Mouse (Mus musculus) embryonic facial prominence, embryonic 11.5 days (tissue): Measurements from ENCODE around the gene Sh3rf1. TPM values are rescaled to one million over a fixed set of nuclear protein-coding genes. Genes with fewer than 3 reads are reported as not detected.

Source experiments
- ATAC-seq: fragments of 200-750 bp; cut with Nextera tagmentation; replicated peaks from 2 replicates; pipeline ENCODE4 v1.8.0; 2017; ENCODE audit warnings: low read depth; ENCODE audit not compliant: insufficient number of reproducible peaks, low FRiP score, low TSS enrichment
- DNase-seq: peaks from one replicate; pipeline ENCODE4 v3.0.0-alpha.2; 2015; ENCODE audit warnings: low spot score
- H3K27ac ChIP-seq: fragments of 300-500 bp; sonication (generic); replicated peaks from 2 replicates; pipeline ENCODE4 v1.5.1; 2014; ENCODE audit warnings: mild to moderate bottlenecking, low read depth, low read length, control low read depth
- H3K27me3 ChIP-seq: fragments of 300-500 bp; sonication (generic); 2 replicates; pipeline ENCODE4 v1.6.1; 2014; ENCODE audit warnings: mild to moderate bottlenecking, low read length, moderate library complexity, mixed read lengths; ENCODE audit not compliant: control insufficient read depth, insufficient read depth
- H3K36me3 ChIP-seq: fragments of 300-500 bp; sonication (generic); replicated peaks from 2 replicates; pipeline ENCODE4 v1.6.1; 2014; ENCODE audit warnings: low read depth, mild to moderate bottlenecking, low read length, moderate library complexity, mixed read lengths; ENCODE audit not compliant: control insufficient read depth, insufficient read depth
- H3K4me1 ChIP-seq: fragments of 300-500 bp; sonication (generic); 2 replicates; pipeline ENCODE4 v1.6.1; 2014; ENCODE audit warnings: low read length, mixed read lengths; ENCODE audit not compliant: control insufficient read depth, insufficient read depth
- H3K4me2 ChIP-seq: fragments of 300-500 bp; sonication (generic); 2 replicates; pipeline ENCODE4 v1.6.1; 2014; ENCODE audit warnings: low read depth, mild to moderate bottlenecking, control low read depth, low read length, moderate library complexity
- H3K4me3 ChIP-seq: fragments of 300-500 bp; sonication (generic); 2 replicates; pipeline ENCODE4 v1.5.1; 2014; ENCODE audit warnings: low read depth, low read length, control low read depth
- H3K9ac ChIP-seq: fragments of 300-500 bp; sonication (generic); replicated peaks from 2 replicates; pipeline ENCODE4 v1.6.1; 2014; ENCODE audit warnings: mild to moderate bottlenecking, control low read depth, low read length
- H3K9me3 ChIP-seq: fragments of 300-500 bp; sonication (generic); replicated peaks from 2 replicates; pipeline ENCODE4 v1.6.1; 2016; ENCODE audit warnings: mild to moderate bottlenecking, low read length, inconsistent platforms, mixed read lengths; ENCODE audit not compliant: control insufficient read depth
- WGBS: fragments of 180-500 bp; shearing (Covaris S2); extraction: QIAGEN DNeasy Blood & Tissue Kit; methylation state at CpG from one replicate; pipeline ENCODE4 v1.1.7; 2014; 5-methylcytosine and 5-hydroxymethylcytosine counted together
- polyA plus RNA-seq: library from polyadenylated mRNA; unstranded; fragments of >200 nt; fragmentation: Nextera tagmentation; extraction: Ambion mirVana; gene quantifications from 2 replicates; pipeline ENCODE4 v1.2.1, GENCODE M21; 2014

Gene Sh3rf1
- polyA plus RNA-seq, 1 experiment from 2014 or later = 14.7 TPM

DNA sequence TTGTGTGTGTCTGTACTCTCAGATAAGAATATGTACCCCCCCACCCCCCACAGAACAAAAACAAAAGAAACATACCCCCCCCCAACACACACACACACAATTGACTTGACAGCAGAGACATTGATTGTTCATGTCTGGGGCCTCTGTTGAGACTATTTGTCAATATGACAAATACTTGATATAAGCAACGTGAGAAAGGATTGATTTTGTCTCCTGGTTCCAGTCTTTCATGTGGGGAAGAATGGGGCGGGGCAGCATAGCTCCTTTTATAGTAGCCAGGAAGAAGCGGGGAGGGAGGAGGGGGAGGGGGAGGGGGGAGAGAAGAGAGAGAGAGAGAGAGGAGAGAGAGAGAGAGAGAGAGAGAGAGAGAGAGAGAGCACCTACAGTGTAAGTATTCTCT, 15.9 kb downstream of the Sh3rf1 start:
- no peak overlapping the region for H3K4me2 ChIP-seq
- DNase-seq (no peak), ATAC-seq (no peak)
- no peaks in the 10 kb centered on the region for H3K9me3 ChIP-seq
- 47% methylated on average over 3 of the region's 3 CpGs for WGBS
- no peaks in the 10 kb centered on the region for H3K36me3 ChIP-seq
- H3K4me1 ChIP-seq = no peaks in the 10 kb centered on the region; the same call in 1 of the 2 replicates
- no peak overlapping the region for H3K4me3 ChIP-seq
- no peaks in the 10 kb centered on the region for H3K27me3 ChIP-seq
- no peak overlapping the region for H3K9ac ChIP-seq
- H3K27ac ChIP-seq = no peak overlapping the region

DNA sequence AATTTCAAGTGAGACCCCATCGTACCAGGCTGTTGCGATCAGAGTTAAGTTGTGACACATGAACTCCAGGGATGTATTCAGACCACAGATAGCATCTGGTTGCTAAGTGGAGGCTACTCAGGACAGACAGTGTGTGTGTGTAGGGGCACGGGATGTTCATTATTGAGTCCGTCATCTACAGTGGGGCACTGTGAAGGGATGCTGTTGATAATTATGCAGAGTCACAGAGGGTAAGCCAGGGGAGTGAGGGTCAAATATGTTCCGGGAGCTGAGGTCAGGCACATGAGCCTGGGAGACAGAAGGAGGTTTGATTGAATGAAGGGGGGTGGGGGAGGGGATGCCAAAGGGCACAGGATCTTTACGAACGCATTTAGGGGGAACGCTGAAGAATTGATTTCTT, 17.6 kb downstream of the Sh3rf1 start:
- Histone ChIP-seq H3K9me3 (no peaks in the 10 kb centered on the region), H3K4me1 (no peaks in the 10 kb centered on the region; the same call in 1 of the 2 replicates), H3K27me3 (no peaks in the 10 kb centered on the region), H3K36me3 (no peaks in the 10 kb centered on the region), H3K9ac (no peak overlapping the region), H3K4me2 (no peak overlapping the region), H3K4me3 (no peak overlapping the region), H3K27ac (no peak overlapping the region)
- ATAC-seq (peak; percentile 68; the same call in 1 of the 2 replicates), DNase-seq (no peak)
- WGBS = 23% methylated on average over 8 of the region's 8 CpGs

DNA sequence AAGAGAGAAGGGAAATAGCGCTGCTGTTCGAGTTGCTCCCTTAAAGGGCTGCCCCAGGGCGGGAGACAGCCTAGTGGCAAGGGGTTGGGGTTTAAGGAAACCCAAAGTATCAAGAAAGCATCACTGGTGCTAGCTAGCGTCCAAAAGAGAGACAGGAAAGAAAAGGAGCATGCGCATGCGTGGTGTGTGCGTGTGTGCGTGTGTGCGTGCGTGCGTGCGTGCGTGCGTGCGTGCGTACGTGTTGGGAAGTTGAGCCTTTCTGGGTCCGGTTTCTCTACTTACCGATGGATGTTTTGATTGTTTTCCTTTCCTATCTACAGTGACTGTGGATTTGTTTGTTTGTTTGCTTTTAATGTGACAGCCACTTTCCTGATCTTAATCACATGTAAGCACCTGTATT, 19.2 kb downstream of the Sh3rf1 start:
- Histone ChIP-seq H3K9ac (no peak overlapping the region), H3K27me3 (no peaks in the 10 kb centered on the region), H3K27ac (no peak overlapping the region), H3K4me1 (no peaks in the 10 kb centered on the region), H3K4me3 (no peak overlapping the region), H3K4me2 (no peak overlapping the region), H3K9me3 (no peaks in the 10 kb centered on the region), H3K36me3 (no peaks in the 10 kb centered on the region)
- ATAC-seq (no peak), DNase-seq (no peak)
- 93% methylated on average over 19 of the region's 19 CpGs for WGBS

DNA sequence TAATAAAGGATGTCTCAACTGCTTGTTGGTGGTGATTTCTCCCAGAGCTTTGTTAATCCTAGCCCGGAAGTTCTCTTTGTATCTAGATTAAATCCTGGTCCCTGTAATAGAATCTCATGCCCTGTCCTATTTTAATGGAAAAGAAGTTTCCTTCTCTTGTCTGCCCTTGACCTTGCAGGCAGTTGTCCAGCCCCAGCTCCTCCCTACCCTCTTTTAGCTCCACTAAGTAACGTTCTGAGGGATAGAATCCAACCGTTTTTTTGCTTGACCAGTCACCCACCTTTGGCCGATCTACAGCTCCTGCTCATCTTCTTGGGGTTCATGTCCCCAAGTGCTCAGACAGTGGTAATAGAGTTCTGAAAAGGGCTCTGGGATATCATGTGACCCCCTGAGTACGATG, 19.8 kb downstream of the Sh3rf1 start:
- ATAC-seq = no peak
- Histone ChIP-seq H3K9me3 (no peaks in the 10 kb centered on the region), H3K4me1 (no peaks in the 10 kb centered on the region), H3K4me2 (no peak overlapping the region), H3K36me3 (no peaks in the 10 kb centered on the region), H3K27me3 (no peaks in the 10 kb centered on the region), H3K4me3 (no peak overlapping the region), H3K9ac (no peak overlapping the region), H3K27ac (no peak overlapping the region)
- DNase-seq = no peak
- WGBS = 93% methylated on average over 5 of the region's 5 CpGs

DNA sequence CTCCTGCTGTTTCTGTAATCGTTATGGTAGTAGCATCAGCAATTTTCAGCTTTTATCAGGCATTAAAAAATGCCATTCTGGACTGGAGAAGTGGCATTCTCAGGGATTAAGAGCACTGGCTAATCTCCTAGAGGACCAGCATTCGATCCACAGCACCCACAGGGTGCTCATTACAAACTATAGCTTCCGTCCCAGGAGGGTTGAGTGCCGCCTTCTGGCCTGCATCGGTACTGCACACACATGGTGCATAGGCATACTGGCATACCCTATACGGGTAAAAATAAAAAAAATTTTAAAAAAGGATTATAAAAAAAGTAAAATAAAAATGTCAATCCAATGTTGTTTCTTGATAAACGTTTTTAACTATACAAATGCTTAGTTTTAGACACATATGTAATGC, 20.5 kb downstream of the Sh3rf1 start:
- no peaks in the 10 kb centered on the region for H3K27me3 ChIP-seq
- 97% methylated on average over 7 of the region's 7 CpGs for WGBS
- DNase-seq = no peak
- 0 out of 2 replicates have a peak, but pooled peaks cover 2% of the 10 kb centered on the region for H3K9me3 ChIP-seq
- no peak overlapping the region for H3K27ac ChIP-seq
- no peak overlapping the region for H3K4me2 ChIP-seq
- no peak for ATAC-seq
- H3K36me3 ChIP-seq = no peaks in the 10 kb centered on the region
- no peaks in the 10 kb centered on the region for H3K4me1 ChIP-seq
- H3K4me3 ChIP-seq = no peak overlapping the region
- H3K9ac ChIP-seq = no peak overlapping the region

DNA sequence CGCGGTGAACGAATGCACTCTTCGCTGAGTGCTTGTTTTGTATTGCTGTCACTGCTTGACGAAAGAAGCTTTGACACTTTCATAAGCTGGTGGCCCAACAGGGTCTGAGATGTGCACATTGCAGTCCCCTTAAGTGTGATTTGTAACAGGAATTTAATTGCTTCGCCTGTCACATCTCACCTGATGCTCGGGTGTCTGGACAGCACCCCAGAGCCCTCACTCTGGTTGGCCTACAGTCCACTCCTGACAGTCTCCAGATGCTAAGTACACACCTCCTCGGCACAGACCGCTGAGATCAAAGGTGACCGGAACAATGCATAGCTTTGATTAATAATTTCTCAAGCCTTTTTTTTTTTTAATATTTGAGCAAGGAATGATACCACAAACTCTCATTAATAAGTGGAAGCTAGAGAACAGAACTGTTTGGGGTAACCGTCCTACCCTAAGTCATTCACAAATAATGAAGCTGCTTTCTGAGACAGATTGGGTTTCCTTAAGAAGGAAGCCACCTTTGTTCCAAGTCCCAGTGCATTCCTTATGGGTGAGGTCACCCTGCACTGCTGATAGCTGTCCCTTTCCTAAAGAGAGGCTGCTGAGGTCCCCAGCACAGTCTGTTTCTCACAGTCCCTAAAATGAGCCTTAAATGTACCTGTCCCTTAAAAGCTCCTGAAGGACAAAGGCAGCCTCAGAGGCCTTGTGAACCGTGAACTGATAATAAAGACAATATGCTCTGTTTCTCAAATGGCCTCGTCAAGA, 23.8 kb downstream of the Sh3rf1 start:
- Histone ChIP-seq H3K27ac (no peak overlapping the region), H3K9me3 (peaks cover 7% of the 10 kb centered on the region), H3K9ac (no peak overlapping the region), H3K36me3 (no peaks in the 10 kb centered on the region; the same call in 1 of the 2 replicates), H3K27me3 (no peaks in the 10 kb centered on the region), H3K4me2 (no peak overlapping the region), H3K4me1 (no peaks in the 10 kb centered on the region), H3K4me3 (no peak overlapping the region)
- WGBS = 57% methylated on average over 13 of the region's 13 CpGs
- ATAC-seq (peak; percentile 65), DNase-seq (peak; percentile 57)

DNA sequence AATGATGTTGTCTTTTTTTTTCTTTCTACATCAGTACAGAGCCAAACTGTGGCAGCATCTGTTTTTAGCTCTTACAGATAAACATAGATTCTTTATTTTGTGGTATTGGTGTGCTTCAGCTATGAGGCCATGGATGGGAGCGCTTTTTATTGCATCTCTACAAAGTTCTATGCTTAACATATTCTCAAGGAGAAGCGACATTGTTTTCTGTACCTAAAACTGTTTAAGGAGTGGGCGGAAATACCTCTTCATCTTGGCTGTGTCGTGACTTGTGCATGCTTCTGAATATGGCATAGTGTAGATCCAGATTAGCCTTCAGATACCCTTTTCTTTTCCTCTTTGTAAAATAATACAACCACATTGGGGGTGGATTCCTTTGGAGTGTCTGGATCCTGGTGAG, 25.8 kb downstream of the Sh3rf1 start:
- Histone ChIP-seq H3K27ac (no peak overlapping the region), H3K27me3 (no peaks in the 10 kb centered on the region), H3K9me3 (peaks cover 7% of the 10 kb centered on the region), H3K4me2 (no peak overlapping the region), H3K4me1 (no peaks in the 10 kb centered on the region), H3K9ac (no peak overlapping the region), H3K36me3 (no peaks in the 10 kb centered on the region; the same call in 1 of the 2 replicates), H3K4me3 (no peak overlapping the region)
- DNase-seq (no peak), ATAC-seq (no peak)
- 92% methylated on average over 4 of the region's 4 CpGs for WGBS

DNA sequence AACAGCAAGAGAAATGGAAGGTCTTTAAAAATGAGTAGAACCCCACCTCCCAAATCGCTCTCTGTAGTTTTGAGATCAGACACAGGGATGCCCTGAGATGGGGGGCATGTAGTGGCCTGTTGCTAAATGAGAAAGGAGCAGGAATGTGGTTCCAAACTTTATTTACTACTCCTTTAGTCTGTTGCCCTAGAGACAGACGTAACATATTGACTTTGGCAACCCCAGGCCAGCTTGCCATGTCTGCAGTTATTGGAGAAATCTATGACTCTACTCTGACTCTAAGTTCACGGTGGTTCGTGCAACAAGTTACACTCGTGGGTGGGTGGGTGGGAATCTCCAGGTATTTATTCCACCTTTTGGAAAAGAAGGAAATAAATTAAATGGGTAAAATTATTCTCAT, 30.5 kb downstream of the Sh3rf1 start:
- Histone ChIP-seq H3K9ac (no peak overlapping the region), H3K4me2 (no peak overlapping the region), H3K4me3 (no peak overlapping the region), H3K36me3 (no peaks in the 10 kb centered on the region; the same call in 1 of the 2 replicates), H3K27ac (no peak overlapping the region), H3K9me3 (peaks cover 5% of the 10 kb centered on the region), H3K27me3 (no peaks in the 10 kb centered on the region), H3K4me1 (no peaks in the 10 kb centered on the region)
- no peak for ATAC-seq
- DNase-seq = no peak
- WGBS = 79% methylated on average over 5 of the region's 5 CpGs
